Mouse (Mus musculus) G1E (cell line): Measurements from ENCODE around the gene Ces2b.
"Not testable (repeated sequence)": the region's sequence is repeated elsewhere in the genome, so short reads cannot be mapped to it uniquely, and the experiment has no call there.

Experiments used
- CTCF ChIP-seq: IDR thresholded peaks from 2 replicates; pipeline ENCODE4 v1.5.1; 2012; ENCODE audit warnings: low read depth, low read length, inconsistent platforms, mixed read lengths
- GATA1 ChIP-seq: IDR thresholded peaks from 2 replicates; pipeline ENCODE4 v1.6.1; 2012; ENCODE audit warnings: borderline replicate concordance, low read length, inconsistent platforms, mixed read lengths
- TAL1 ChIP-seq: conservative IDR thresholded peaks from 2 replicates; pipeline ENCODE4 v1.6.1; 2012; ENCODE audit warnings: low read depth, low read length, inconsistent platforms, mixed read lengths

GRCm38 (mm10) chr8:104886223-104886926 lies 55.0 kb downstream of the Ces2b start:
- not testable (repeated sequence) for TF ChIP-seq CTCF, GATA1, TAL1
